Mouse (Mus musculus): Measurements from ENCODE around the gene Add1. TPM values are rescaled to one million over a fixed set of nuclear protein-coding genes. Genes with fewer than 3 reads are reported as not detected.

Gene Add1
- polyA plus RNA-seq, 1 experiment from 2014 or later, result 222 TPM

DNA sequence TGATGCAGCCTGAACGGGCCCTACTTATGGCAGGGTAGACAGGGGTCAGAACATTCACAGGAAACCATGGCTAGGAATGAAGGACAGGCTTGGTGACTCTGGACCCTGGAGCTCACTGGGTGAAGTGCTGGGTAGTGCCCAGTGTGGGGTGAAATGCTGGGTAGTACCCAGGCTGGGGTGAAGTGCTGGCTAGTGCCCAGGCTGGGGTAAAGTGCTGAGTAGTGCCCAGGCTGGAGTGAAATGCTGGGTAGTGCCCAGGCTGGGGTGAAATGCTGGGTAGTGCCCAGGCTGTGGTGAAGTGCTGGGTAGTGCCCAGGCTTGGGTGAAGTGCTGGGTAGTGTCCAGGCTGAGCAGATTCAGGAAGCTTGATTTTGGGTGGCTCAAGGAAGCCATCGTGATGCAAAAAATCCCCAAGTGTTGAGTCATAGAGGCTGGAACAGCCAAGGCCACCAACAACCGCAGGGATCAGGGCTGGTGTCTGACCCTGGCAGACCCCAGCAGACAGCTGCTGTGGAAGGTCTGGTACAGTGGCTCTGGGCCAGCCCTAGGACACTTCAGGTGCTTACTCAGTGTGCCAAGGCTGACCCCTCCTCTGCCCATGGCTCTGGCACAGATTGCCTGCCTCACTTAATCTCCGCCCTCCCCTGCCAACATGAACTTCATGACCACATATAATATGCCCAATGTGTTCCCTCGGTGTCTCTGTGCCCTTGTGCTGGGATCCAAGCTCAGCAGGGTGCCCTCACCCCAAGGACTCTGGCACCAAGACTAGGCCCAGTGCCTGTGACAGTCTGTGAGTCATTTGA is 38.5 kb upstream of the Add1 start:
- Histone ChIP-seq H3K4me2 (replicated peaks) (no peak overlapping the region), H3K4me1 (no peaks in the 10 kb centered on the region), H3K36me3 (no peaks in the 10 kb centered on the region), H3K4me3 (no peak overlapping the region), H3K27ac (replicated peaks) (no peak overlapping the region), H3K27me3 (no peaks in the 10 kb centered on the region), H3K9ac (replicated peaks) (no peak overlapping the region), H3K9me3 (no peaks in the 10 kb centered on the region)
- ATAC-seq (replicated peaks), result no peak
- 81% methylated on average over 5 of the region's 5 CpGs for WGBS

DNA sequence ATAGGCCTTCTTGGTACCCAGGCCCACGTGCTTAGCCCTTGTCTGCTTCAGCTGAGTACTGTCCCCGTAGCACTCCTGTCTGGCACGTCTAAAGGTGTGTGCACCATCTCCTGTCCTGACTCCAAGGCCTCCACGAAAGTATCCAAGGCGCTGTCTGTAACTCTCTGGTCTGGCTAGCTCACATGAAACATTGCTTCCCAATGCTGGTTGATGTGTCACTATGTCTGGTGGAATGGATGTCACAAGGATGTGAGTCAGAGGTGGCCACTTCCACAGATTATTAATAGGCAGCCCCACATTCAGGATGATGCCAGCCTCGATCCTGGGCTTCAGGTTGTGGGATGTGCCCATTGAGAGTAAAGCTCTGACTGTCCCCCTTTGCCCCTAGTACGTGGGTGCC is 37.6 kb upstream of the Add1 start:
- H3K4me3 ChIP-seq, result no peak overlapping the region

DNA sequence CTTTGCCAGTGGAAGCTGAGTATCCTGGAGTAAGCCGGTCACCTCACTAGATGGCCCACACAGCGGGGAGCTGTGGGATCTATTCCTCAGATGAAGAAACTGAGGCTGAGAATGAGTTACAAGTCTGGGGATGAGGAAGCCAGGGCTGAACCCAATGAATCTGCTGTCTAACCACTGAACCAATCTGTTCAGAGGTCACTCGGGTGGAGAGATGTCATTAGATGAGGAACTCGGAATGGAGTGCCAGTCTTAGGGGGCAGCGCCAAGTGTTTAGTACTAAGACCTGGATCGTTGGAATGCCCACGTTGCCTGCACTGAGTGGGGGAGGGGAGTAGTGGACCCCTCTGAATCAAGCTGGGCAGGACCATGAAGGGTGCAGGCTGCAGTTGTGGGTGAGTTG is 35.4 kb upstream of the Add1 start:
- Histone ChIP-seq H3K4me1 (no peaks in the 10 kb centered on the region), H3K27ac (replicated peaks) (no peak overlapping the region), H3K9me3 (no peaks in the 10 kb centered on the region), H3K9ac (replicated peaks) (no peak overlapping the region), H3K4me3 (no peak overlapping the region), H3K36me3 (no peaks in the 10 kb centered on the region), H3K27me3 (no peaks in the 10 kb centered on the region), H3K4me2 (replicated peaks) (no peak overlapping the region)
- WGBS, result 83% methylated on average over 7 of the region's 7 CpGs
- no peak for ATAC-seq (replicated peaks)

More for the DNA sequence above, 37.6 kb upstream of the Add1 start:
- Histone ChIP-seq H3K27me3 (no peaks in the 10 kb centered on the region), H3K9me3 (no peaks in the 10 kb centered on the region), H3K36me3 (no peaks in the 10 kb centered on the region), H3K9ac (replicated peaks) (no peak overlapping the region), H3K4me1 (no peaks in the 10 kb centered on the region), H3K4me2 (replicated peaks) (no peak overlapping the region), H3K27ac (replicated peaks) (no peak overlapping the region)
- no peak for ATAC-seq (replicated peaks)
- WGBS, result 86% methylated on average over 7 of the region's 7 CpGs

DNA sequence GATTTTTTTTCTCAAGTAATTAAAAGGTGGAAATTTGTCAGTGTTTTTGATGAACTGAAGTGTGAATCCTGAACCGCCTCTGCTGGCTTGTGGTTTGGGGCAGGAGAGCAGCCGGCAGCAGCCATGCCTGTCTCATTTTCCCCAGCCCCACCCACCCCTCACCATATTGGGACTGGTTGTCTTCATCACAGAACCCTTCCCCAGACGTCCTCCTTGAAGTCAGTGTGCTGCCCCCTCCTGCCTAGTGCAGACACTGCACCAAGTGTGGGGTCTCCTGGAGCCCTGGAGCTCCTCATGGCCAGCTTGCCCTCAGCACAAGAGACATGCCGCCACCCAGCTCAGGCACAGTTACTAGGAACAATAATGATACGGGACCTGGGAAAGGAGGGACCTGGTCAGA is 34.9 kb upstream of the Add1 start:
- no peak for ATAC-seq (replicated peaks)
- H3K4me3 ChIP-seq, result no peak overlapping the region
- no peaks in the 10 kb centered on the region for H3K36me3 ChIP-seq
- H3K9me3 ChIP-seq, result no peaks in the 10 kb centered on the region
- no peak overlapping the region for H3K4me2 ChIP-seq (replicated peaks)
- H3K27me3 ChIP-seq, result no peaks in the 10 kb centered on the region
- H3K4me1 ChIP-seq, result no peaks in the 10 kb centered on the region
- 47% methylated on average over 5 of the region's 5 CpGs for WGBS
- H3K9ac ChIP-seq (replicated peaks), result no peak overlapping the region
- no peak overlapping the region for H3K27ac ChIP-seq (replicated peaks)

DNA sequence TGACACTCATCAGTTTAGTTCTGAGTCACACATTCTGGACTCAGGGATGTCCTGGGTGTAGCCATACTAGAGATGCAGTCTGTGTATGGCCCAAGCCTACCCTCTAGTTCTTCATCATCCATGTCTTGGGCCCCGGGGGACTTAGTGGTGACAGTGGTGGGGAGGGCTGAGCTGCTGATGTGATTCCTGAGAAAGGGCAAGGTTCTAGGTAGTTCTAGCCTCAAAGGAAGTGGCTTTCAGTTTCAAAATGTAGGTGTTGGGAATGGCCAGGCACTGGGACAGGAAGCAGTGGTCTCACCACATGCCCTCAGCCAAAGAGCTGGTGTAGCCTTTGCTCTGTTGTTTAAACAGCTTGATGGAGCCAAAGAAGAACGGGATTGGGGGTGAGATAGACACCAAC is 34.3 kb upstream of the Add1 start:
- Histone ChIP-seq H3K36me3 (no peaks in the 10 kb centered on the region), H3K4me1 (no peaks in the 10 kb centered on the region), H3K9me3 (no peaks in the 10 kb centered on the region), H3K4me3 (no peak overlapping the region), H3K27ac (replicated peaks) (no peak overlapping the region), H3K4me2 (replicated peaks) (no peak overlapping the region), H3K9ac (replicated peaks) (no peak overlapping the region), H3K27me3 (no peaks in the 10 kb centered on the region)
- ATAC-seq (replicated peaks), result no peak
- WGBS, result 89% methylated on average over 2 of the region's 2 CpGs

DNA sequence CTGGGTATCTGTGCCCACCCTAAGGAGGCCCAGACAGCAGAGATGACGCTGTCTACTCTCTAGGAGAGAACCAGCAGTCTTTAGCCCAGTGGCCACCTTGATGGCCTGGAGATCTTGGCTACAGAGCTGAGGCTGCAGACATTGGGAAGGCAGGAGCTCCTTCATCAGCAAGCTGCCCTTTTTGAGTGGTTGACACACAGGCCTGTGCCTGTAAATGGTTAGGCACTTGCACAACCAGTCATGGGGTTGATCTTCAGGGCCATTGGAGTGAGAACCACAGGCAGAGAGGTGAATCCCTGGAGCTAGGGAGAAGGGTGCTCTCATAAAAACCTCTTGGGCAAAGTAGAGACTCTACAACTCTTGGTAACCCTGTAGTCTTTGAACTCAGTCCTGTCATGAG is 31.3 kb upstream of the Add1 start:
- H3K36me3 ChIP-seq, result no peaks in the 10 kb centered on the region
- WGBS, result 67% methylated on average over 1 of the region's 1 CpGs
- ATAC-seq (replicated peaks), result no peak

DNA sequence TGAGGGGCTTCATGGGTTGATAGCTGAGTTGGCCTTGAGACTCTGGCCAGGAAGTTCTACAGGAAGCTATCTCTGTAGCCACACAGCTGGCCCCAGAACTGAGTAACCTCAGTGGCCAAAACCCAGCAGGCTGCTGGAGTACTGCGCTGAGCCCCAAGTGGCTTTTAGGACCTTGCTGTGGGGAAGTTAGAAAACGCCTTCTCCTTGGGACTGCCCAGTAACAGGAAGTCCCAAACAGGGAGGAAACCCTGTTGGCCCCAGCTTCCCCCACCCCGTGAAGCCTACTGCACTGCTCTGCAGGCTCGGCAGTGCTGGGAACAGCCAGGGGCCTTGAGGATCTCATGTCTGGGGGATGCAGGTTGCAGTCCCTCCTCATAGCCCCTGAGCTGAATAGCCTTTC is 30.4 kb upstream of the Add1 start:
- no peaks in the 10 kb centered on the region for H3K36me3 ChIP-seq
- ATAC-seq (replicated peaks), result no peak
- no peak overlapping the region for H3K9ac ChIP-seq (replicated peaks)
- no peaks in the 10 kb centered on the region for H3K27me3 ChIP-seq
- no peak overlapping the region for H3K27ac ChIP-seq (replicated peaks)
- H3K4me3 ChIP-seq, result no peak overlapping the region
- H3K9me3 ChIP-seq, result no peaks in the 10 kb centered on the region
- no peaks in the 10 kb centered on the region for H3K4me1 ChIP-seq
- 56% methylated on average over 4 of the region's 4 CpGs for WGBS
- H3K4me2 ChIP-seq (replicated peaks), result no peak overlapping the region

More for the DNA sequence above, 31.3 kb upstream of the Add1 start:
- H3K4me3 ChIP-seq, result no peak overlapping the region
- no peaks in the 10 kb centered on the region for H3K9me3 ChIP-seq
- no peaks in the 10 kb centered on the region for H3K4me1 ChIP-seq
- H3K9ac ChIP-seq (replicated peaks), result no peak overlapping the region
- no peaks in the 10 kb centered on the region for H3K27me3 ChIP-seq
- H3K4me2 ChIP-seq (replicated peaks), result no peak overlapping the region
- no peak overlapping the region for H3K27ac ChIP-seq (replicated peaks)

DNA sequence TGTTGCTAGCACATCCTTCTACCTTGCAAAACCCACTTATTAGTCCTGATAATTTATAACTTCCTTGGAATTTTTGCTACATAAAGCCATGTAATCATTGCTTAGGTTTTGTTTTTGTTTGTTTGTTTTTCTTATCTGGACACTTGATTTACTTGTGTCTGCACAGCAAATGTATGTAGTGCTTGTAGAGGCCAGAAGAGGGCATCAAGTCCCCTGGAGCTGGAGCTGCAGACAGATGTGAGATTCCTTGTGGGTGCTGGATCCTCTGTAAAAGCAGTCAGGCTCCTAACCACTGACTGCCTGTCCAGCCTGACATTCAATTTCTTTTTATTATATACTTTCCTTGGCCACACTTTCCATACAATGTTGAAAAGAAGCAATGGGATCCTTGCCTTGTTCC is 26.1 kb upstream of the Add1 start:
- Histone ChIP-seq H3K9me3 (no peaks in the 10 kb centered on the region), H3K27ac (replicated peaks) (no peak overlapping the region), H3K4me2 (replicated peaks) (no peak overlapping the region), H3K4me1 (peaks cover 22% of the 10 kb centered on the region), H3K9ac (replicated peaks) (no peak overlapping the region), H3K4me3 (no peak overlapping the region), H3K27me3 (no peaks in the 10 kb centered on the region), H3K36me3 (peaks cover 10% of the 10 kb centered on the region)
- no peak for ATAC-seq (replicated peaks)

DNA sequence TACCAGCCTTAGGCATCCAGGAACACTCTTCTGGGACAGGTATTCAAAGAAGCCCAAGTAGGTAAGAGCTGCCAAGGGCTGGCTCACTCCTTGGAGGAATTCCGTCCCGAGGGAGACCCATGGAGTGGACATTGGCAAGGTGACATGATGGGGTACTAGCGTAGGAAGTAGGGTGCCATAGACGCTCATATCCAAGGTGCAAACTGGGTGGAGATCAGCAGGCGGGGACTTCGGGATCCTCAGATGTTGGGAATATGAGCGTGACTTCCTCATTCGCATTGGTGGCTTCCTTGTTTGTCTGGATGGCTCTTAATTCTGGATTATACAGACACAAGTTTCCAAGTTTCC is 24.4 kb upstream of the Add1 start:
- peak overlapping the region; percentile 99 for H3K9ac ChIP-seq (replicated peaks)
- peaks cover 22% of the 10 kb centered on the region for H3K4me1 ChIP-seq
- ATAC-seq (replicated peaks), result peak; percentile 11; the same call in 1 of the 2 replicates
- H3K4me3 ChIP-seq, result peak overlapping the region; percentile 98
- H3K9me3 ChIP-seq, result no peaks in the 10 kb centered on the region
- peaks cover 20% of the 10 kb centered on the region for H3K36me3 ChIP-seq
- peak overlapping the region; percentile 82; the same call in 1 of the 2 replicates for H3K27ac ChIP-seq (replicated peaks)
- peak overlapping the region; percentile 76 for H3K4me2 ChIP-seq (replicated peaks)
- WGBS, result 27% methylated on average over 8 of the region's 8 CpGs
- no peaks in the 10 kb centered on the region for H3K27me3 ChIP-seq

DNA sequence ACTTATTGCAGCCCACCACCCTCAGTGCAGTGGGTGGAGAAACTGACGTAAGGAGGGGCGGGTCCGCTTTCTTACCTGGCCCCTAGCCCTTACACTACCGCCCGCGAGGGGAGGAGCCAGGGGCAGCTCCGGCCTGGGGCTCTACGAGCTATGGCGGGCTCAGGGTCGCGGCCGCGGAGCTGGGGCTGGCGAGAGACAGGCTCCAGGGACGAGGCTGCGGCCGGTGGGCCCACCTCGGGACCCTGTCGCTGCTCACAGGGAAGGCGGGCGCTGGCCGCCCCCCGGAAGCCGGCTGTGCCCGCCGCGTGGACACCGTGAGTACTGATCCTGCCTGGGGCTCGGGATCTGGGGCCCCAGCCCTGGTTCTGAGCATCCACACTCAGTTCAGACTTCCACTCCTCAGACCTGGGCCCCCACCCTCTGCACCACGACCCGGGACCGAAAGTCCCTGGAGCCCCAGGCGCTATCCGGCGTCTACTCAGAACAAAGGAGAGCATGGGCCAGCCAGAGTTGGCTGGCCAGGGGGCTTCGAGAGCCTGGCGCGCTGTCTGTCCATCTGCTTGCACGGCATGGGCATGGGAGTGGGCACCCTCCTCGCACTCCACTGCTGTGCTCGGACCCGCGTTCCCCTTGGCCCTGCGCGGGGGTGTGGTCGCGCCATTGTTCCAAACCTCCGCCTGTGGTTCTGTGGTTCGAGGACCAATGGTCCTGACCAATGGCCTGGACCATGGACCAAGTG is 23.8 kb upstream of the Add1 start:
- H3K4me1 ChIP-seq, result peaks cover 22% of the 10 kb centered on the region
- under 1% methylated on average over 49 of the region's 49 CpGs for WGBS
- peak overlapping the region; percentile 99 for H3K9ac ChIP-seq (replicated peaks)
- peaks cover 24% of the 10 kb centered on the region for H3K36me3 ChIP-seq
- ATAC-seq (replicated peaks), result peak; percentile 93
- peak overlapping the region; percentile 76 for H3K4me2 ChIP-seq (replicated peaks)
- peak overlapping the region; percentile 82 for H3K27ac ChIP-seq (replicated peaks)
- no peaks in the 10 kb centered on the region for H3K9me3 ChIP-seq
- H3K27me3 ChIP-seq, result no peaks in the 10 kb centered on the region
- H3K4me3 ChIP-seq, result peak overlapping the region; percentile 98

DNA sequence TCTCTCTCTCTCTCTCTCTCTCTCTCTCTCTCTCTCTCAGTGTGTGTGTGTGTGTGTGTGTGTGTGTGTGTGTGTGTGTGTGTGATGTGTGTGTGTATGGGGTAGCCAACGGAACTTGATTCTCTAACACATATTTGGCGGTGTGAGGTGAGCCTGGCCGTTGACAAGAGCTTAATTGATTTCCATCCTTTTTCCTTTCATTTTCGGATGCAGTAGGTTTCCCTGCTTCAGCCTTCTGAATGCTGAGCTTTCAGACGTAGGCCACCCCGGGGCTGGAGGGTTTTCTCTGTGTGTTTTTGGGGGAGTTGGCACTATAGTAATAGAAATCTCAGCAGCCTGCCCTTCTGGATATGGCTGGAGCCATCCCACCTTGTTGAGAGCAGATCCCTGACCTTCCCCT is 23.2 kb upstream of the Add1 start:
- ATAC-seq (replicated peaks), result no peak
- Histone ChIP-seq H3K9me3 (no peaks in the 10 kb centered on the region), H3K9ac (replicated peaks) (peak overlapping the region; percentile 99), H3K27ac (replicated peaks) (peak overlapping the region; percentile 82), H3K27me3 (no peaks in the 10 kb centered on the region), H3K36me3 (peaks cover 29% of the 10 kb centered on the region), H3K4me2 (replicated peaks) (peak overlapping the region; percentile 76), H3K4me3 (peak overlapping the region; percentile 98), H3K4me1 (peaks cover 22% of the 10 kb centered on the region)
- WGBS, result 4% methylated on average over 6 of the region's 6 CpGs

DNA sequence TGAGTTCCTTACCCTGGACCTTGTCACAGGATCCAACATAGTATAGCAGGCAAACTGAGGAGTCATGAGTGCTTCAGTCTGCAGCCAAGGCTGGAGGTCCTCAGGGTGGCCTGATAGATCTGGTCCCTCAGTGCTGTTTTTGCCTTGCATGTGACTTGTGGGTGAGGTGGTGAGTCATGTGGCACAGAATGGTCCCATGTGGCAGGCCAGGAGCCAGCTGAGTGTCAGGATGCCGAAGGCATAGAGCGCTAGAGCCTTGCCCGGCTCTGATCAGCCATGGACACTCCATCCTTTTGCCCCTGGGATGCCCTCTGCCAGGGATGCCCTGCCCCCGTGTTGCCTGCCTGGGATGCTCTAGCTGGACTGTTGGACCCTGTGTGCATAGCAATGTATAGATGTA is 21.6 kb upstream of the Add1 start:
- 95% methylated on average over 4 of the region's 4 CpGs for WGBS
- Histone ChIP-seq H3K4me3 (no peak overlapping the region), H3K36me3 (peaks cover 44% of the 10 kb centered on the region), H3K9me3 (no peaks in the 10 kb centered on the region), H3K9ac (replicated peaks) (no peak overlapping the region), H3K27me3 (no peaks in the 10 kb centered on the region), H3K27ac (replicated peaks) (no peak overlapping the region), H3K4me2 (replicated peaks) (no peak overlapping the region), H3K4me1 (peaks cover 22% of the 10 kb centered on the region)
- ATAC-seq (replicated peaks), result no peak
